Mouse (Mus musculus): ENCODE measurements around the gene Chpf2.

The Chpf2 gene

DNA sequence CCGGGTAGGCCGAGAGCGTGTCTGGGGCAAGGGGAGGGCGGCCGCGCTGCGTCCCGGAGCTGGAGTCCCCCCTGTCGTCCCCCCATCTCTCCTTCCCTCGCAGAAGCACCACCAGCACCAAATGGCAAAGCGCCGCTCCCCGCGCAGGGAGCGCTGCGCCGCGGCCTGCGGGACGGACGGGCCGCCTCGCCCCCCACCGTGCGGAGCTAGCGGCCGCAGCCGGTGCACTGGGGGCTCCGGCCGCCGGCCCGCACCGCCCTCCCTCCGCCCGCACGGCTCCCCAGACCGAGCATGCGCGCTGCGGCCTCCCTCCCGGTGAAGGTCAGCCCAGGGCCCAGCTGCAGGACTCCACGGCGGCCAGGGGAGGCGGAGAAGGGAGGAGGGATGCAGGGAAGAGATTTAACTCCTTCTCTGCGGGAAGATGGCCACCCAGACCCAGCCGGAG, 18.1 kb downstream of the Chpf2 start:
- peak; percentile 92 for DNase-seq (ENCODE audit: low spot score)

DNA sequence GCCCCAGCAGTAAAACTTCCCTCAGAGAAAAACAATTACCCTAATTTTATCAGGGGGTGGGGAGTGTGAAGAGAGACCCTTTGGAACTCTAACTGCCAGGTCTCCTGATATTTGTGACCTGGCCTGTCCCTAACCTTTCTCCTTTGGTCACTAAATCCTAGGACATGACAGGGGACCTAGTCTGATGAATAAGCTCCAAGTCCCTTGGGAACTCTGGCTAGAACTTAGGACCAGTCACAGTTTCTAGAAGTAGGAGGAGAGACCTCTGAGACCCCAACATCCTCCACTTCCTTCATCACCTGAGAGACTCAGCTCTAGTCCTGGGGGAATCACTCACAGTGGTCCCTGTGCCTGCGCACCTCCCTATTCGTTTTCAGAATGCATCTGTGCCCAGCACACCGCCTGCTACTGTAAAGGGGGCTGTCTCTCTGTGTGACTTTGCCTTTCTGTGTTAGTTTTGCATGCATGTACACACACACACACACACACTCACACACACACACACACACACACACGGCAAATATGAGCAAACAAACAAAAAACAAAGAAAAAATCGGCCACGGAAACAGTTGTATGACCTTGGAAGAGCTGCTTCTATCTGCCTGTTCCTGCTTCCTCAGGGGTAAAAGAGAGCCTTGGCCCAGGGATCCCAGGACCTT, 18.9 kb downstream of the Chpf2 start:
- DNase-seq (ENCODE audit: low spot score) = peak; percentile 72

DNA sequence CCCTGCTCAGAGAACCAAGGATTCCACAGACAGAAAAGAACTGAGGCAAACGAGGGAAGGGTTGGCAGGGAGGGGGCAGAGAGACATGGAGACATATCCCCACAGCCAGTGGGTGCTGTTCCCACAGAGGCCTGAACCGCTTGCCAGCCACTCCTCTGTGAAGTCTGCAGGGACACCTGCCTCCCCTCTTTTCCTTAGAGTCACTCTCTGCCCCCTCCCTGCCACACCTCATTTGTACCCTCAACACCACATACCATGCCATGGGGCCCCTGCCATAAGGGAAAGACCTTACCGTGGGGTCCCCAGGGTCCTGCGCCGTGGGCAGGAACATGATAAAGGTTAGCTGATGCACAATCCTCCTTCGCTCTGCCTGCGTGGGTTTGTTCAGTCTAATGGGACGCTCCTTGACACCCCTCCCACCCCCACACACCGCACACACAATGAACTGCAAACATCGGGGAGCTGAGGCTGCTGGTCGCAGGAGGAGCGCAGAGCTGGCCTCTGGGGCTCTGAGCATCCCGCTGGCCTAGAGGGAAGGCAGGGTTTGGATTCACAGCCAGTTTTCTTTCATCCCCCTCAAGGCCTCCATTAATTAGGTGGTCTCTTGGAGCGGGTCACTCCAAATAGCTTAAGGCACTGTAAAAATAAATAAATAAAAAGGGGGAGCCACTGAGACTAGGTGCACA, 19.6 kb downstream of the Chpf2 start:
- peak; percentile 15 for DNase-seq (ENCODE audit: low spot score)

DNA sequence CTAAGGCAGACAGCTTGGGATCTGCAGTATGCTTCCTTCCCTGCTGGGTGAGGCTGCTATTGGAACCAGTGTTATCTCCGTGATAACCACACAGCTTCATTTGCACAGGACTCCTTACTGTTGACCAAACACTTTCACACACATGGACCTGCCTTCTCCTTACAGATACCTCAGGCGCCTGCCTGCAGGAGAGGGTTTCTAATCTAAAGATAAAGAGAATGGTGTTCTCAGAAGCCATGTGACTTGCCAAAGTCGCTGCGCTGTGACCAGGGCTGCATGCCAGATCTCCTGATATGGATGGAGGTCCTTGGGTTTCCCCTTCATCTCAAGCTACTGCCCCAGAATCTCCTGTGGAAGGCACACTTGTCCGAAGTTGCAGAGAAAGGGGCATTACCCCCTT, 22.8 kb downstream of the Chpf2 start:
- DNase-seq (ENCODE audit: low spot score) = no peak

DNA sequence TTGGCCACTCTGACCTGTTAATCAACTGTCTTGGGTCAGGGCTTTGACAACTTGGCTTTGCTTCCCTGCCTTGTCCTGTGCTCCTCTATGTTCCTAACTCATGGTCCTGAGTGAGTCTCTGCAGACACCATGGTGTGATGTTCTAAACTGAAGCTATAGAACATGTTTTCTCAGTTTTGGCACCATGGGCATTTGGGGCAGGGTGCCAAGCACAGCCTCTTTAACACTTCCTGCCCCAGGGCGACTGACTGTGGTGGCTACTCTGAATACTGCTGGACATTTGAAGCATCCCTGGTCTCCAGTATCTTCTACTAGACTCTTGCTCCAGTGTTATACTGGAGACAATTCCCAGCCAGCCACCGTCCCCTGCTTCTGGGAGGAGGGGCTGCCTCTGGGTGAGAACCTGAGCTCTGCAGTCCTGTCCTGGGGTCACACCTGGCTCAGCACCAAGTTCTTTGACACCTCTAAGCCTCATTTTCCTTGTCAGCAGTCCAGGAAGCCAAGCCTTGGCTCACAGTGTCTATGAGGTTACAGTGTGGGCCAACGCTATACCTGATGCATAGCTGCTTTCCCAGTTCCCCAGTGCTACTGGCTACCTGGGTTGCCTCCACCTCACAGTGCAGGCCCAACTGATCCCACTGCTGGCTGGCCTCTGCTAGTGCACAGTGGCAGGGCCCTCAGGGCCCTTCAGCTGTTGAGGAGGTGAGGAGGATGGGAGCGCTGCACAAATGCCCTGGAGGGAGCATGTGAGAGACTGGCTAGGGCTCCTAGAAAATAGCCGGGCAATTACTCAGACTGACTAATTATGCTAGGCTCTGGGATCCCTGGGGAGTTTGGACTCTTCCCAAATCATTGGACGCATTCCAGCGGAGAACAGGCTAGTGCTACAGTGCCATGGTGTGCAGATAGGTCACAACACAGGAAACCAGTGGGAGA, 25.1 kb downstream of the Chpf2 start:
- DNase-seq (ENCODE audit: low spot score) = no peak

DNA sequence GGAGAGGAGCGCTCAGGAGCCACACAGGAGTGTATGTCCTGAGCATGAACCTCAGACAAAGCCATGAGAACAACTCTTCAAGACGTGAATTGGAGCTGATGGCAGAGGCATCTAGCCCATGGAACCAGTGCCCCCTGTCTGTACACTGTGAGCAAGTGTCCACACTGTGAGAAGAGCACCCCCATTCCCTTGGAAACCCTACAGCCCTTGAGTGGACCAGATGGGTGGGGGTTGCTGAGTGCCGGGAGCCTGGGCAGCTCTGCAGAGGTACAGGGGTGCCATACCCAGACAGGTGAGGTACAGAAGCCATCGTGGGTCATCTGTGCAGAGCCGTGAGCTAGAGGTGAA, 25.7 kb downstream of the Chpf2 start:
- DNase-seq (ENCODE audit: low spot score) = no peak

DNA sequence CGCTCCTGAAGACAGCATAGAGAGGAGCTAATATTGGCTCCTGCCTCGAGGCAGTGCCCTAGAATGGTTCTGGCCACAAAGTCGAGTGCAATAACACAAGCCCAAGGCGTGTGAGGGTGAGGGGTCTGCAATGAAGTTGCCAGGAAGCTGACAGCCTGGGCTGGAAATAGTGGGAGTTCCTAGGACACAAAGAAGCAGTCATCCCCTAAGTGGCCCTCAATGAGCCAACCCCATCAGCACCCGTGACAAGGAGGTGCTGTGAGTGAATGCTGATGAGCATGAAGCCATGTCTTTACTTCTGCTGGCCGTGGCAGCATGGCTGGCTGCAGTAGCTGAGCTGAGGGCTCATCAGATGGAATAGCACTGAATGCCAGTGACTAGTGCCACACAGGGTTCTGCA, 28.6 kb downstream of the Chpf2 start:
- no peak for DNase-seq (ENCODE audit: low spot score)

DNA sequence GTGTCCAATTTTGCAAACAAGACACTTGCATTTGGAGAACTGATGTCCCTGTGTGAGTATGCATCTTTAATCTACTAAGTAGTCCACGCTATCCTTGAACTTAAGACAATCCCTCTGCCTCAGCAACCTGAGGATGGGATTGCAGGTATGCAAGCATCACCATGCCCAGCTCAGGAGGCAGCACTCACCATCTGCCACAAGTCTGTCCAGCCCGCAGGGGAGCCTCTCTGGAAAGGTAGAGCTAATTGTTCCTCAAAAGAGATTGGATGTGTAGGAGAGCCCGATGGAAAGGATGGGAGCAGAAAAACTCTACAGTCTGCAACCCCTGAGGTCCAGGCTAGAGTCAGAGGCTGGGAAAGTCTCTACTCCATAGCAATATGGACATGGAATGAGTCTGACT, 32.4 kb downstream of the Chpf2 start:
- DNase-seq (ENCODE audit: low spot score) = no peak

DNA sequence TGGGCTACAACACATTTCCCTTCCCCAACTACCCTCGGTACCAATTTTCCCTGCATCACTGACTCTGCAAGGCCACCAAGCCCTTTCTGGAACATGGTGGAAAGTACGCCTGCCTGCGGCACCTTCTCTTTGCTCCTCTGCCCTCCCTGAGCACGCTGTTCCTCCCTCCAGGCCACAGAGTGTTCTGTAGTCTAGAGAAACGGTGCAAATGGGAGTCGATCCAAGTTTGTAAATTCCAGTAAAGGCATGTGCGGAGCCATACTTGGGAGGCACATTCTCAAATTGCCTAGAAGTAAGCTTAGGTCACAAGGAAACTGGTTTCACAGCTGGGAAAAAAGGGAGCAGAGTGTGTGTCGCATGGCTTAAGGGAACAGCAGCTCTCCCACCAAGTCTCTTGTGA, 33.6 kb downstream of the Chpf2 start:
- no peak for DNase-seq (ENCODE audit: low spot score)

DNA sequence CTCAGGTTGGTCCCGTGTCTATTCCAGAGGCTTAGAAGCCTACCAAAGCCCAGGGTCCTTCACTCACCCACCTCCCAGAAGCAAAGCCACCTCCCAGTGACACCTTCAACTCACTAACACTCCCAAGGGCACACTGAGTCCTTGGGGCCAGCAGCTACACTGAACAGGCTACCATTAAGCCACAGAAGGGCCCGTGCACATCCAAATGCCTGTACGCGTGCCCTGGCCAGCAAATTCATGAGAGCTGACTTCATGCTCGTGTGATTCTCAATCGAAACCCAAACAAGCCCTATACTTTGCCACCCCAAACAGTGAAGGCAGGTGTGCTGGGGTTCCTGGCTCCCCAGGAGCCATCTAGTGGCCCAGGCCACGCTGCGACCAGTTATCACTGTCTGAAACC, 34.1 kb downstream of the Chpf2 start:
- no peak for DNase-seq (ENCODE audit: low spot score)

DNA sequence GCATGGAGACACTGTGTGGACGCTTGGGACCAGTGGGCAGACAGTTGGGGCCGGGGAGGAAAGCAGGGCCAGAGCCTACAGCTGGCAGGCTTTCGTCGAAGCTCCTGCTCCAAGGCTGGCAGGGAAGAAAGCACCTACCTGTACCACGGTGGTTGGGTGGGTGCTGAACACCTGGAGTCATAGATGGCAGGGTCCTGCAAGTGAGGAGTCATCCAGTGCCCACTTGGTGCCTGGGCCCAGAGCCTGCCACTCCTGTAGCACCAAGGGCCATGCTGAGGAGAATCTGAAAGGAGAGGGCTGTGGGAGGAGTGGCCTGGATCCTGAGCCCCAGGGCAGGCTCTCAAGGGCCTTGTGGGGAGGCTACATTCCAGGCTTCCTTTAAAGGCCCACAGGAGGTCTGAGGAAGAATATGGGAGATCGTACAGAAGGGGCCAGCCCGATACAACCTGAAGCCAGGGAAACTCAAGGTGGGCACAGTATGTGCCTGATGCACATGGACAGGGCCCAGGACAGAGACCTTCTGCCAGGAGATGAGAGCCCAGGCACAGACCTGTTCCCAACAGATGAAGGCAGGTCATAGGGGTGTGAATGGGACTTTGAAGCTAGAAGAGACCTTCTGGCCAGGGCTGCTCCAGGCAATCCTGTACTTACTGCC, 36.0 kb downstream of the Chpf2 start:
- DNase-seq (ENCODE audit: low spot score) = no peak

DNA sequence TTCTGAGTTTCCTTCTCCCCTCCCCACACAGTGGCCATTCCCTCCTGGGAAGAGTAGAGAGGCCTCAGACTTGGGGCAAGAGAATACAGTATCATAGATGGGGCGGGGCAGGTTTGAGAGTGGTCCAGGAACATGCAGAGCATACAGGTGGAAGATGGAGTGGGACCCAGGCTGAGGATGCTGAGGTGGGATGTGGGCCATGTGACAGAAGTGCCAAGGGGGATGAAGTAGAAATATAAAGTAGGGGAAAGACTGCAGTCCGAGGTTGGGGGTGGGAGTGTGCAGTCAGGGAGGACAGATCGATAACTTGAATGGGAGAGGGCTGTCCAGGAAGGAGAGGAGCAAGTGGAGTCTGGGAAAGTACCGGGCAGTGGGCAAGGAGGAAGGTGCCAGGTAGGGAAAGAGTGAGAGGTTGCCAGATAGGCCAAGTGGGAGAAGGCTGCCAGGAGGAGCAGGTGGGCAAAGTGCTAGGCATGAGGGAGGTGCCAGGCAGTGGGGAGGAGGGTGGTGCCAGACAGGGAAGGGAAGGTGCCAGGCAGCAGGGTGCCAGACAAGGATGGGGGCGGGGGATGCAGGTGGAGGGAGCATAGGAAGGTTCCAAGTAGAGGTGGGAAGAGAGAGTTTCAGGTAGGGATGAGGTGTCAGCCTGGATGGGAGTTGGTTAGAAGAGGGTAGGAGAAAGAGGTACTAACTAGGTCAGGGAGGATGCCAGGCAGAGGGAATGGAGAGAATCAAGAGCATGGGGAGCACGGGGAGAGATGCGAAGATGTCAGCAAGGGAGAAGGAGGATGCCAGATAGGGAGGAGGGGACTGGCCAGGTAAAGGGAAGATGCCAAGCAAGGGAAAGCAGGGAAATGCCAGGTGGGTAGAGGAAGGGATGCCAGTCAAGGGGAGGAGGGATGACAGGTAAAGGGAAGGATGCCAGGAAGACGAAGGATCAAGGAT, 36.8 kb downstream of the Chpf2 start:
- DNase-seq (ENCODE audit: low spot score) = no peak

DNA sequence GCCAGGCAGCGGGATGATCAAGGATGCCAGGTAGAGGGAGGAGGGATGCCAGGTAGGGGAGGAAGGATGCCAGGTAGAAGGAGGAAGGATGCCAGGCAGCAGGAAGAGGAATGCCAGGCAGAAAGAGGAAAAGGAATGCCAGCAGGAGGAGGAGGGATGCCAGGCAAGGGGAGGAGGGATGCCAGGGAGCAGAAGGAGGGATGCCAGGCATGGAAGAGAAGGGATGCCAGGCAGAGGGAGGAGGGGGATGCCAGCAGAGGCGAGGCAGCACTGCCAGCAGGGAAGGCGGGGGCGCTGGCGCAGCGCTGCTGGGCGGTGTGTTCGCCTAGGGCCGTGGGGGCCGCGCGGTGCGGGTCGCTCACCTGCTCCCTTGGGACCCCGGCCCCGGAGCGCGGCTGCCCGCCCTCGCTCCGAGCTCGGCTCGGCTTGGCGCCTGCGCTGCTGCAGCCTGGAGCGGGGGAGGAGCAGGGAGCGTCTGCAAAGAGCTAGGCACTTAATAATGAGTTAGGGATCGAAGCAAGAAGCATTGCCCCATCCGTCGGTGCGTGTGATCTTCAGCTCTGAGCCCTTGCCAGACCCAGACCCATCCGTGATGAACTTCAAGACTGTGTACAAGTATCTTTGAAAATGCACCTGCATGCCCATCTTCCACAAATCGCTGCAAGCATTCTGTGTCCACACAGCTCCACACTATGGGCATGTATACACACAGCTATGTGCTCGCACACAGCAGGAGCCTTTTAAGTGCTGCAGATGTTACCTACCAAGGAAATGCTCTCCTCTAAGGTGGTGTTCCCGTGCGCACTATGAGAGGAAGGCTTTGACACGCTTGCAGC, 37.7 kb downstream of the Chpf2 start, which contains the start of gene Smarcd3:
Gene Smarcd3, minus strand, starts transcription at position 426 of the 836 bp plus-strand sequence.
- peak; percentile 86 for DNase-seq (ENCODE audit: low spot score)

DNA sequence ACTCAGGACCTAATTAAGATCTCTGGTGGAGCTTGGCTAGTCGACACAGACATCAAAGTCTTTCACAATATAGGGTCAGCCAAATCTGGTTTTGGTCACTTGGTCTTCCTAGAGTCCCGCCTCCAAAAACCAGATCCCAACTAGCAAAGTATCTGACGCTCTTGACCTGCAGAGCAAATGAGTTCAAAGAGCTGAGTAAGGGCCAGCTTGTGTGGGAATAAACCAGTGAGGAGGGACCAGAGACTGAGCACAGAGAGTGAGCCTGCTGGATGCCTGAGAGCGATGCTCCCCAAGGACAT, 38.2 kb downstream of the Chpf2 start:
- no peak for DNase-seq (ENCODE audit: low spot score)

DNA sequence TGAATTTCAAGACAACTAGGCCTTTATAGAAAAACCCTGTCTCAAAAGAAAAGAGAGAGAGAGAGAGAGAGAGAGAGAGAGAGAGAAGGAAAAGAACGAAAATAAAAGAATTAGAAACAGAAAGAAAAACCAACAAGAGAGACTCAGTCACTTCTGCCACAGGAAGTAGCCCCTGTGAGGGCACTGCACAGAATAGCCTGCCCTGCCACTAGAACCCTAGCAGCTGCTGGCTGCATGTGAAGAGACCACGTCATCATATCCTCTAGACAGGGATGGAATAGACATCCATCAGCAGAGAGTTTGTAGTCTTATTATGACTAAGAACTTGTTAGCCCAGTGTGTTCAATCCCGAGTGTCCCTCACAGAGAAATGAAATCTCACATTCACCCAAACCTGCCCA, 43.2 kb downstream of the Chpf2 start:
- no peak for DNase-seq (ENCODE audit: low spot score)

DNA sequence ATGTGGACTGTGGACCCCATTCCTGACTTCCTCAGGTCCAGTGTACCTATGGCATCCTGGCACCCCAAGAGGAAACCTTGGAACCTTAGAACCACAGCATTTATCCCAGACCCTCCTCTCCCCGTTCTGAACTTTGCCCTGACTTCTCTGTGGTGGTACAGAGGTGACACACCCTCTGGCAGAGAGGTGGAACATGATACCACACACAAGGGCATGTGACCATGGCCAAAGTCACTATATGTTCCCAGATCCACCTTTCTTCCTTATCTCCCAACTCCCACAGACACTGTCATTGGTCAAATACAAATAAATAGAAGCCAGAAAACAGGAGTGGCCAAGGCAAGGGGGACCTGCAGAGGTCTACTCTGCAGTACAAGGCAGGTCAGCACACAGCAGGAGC, 48.6 kb downstream of the Chpf2 start:
- DNase-seq (ENCODE audit: low spot score) = no peak

DNA sequence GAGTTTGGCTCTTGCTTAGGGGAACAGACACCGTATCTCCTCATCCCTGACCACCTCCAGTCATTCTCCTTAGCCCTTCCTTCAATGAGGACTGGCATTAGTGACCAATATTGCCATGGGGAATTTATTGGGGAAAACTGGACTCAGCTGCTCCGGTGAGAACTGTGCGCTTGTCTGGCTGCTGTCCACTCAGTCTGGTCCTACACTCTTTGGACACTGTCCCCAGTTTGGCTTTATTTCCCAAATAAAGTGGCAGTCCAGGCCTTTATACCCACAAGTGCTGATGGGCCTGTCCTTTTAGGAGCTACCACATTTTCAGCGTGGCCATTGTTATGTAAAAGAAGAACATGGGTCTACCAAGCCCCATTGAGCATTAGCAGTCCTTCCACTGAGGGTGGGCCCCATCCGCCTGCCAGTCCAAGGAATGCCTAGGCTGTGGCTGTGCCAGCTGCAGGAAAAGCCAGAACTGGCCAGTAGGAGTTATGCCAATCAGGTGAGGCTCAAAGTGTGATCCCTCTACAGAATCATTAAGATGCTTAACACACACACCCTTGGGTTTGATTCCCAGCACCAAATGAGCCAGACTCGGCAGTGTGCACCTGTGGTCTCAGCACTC, 49.1 kb downstream of the Chpf2 start:
- DNase-seq (ENCODE audit: low spot score) = no peak

DNA sequence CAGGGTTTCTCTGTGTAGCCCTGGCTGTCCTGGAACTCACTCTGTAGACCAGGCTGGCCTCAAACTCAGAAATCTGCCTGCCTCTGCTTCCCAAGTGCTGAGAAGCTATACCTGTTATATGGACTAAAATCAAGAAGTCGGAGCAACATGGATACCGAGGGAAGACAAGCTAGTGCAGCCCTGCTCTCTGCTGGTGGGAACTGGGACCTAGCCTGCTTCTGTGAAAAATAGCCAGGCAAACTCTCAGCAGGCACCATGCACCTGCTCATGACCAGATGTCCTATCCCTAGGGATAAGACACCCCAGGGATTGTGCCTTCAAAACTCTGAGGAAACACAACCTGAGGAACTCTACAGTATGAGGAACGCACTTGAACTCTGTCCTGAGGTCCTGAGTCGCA, 50.4 kb downstream of the Chpf2 start:
- no peak for DNase-seq (ENCODE audit: low spot score)

DNA sequence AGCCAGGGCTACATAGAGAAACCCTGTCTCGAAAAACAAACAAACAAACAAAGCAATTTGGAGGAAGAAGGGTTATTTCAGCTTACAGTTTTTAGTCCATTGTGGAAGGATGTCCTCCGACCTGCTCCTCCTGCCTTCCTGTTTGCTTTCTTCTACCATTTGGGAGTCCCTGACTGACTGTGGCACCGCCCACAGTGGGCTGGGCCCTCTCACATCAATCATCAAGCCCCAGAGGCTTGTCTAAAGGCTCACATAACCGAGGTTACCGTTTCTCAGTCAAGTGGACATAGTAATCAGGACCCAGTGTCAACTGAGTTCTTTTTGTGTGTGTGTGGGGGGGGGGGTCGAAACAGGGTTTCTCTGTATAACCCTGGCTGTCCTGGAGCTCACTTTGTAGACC, 51.6 kb downstream of the Chpf2 start:
- no peak for DNase-seq (ENCODE audit: low spot score)

DNA sequence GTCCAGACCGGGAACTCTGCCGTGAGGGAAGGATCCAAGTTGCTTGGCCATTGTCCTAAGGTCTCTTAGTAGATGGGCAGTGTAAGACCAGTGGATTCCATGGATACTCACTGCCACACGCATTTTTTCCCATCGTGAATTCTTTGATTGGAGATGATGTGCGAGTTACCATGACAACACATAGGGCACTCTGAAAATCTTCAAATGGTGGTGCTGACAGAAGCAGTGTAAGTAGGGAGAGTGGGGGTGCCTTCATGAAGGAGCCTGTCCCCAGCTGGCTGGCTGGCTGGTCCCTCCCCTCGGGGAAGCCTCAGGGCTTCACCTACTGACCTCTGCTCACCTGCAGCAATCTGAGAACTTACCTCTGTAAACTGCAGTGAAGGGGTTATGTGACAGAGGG, 52.5 kb downstream of the Chpf2 start:
- no peak for DNase-seq (ENCODE audit: low spot score)
